Mouse (Mus musculus): Measurements from ENCODE around the gene Npc1l1. TPM values are rescaled to one million over a fixed set of nuclear protein-coding genes. Genes with fewer than 3 reads are reported as not detected.

The Npc1l1 gene
- polyA plus RNA-seq, 2 experiments: 0.23 to 0.25 TPM

DNA sequence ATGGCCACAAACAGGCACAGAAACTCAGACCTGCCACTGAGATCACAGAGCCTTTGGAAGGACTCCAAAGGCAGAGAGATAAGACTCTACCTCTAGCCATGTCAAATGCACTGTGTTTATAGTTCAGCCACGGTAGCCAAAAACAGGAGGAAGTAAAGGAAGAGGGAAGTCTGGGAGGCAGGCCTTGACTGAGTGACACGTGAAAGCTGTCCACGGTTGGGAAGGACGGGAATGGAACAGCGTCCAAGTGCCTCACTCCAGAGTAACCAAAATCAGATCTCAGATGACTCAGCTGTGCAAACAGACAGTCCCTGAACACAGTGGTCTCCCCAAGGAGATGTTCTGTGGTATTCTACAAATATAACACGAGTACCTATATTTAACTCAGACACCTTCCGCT is 55.2 kb downstream of the Npc1l1 start:
- 73% methylated on average over 7 of the region's 7 CpGs for WGBS
- no peak overlapping the region for H3K4me3 ChIP-seq (replicated peaks; ENCODE audit: low read length)
- no peak overlapping the region for H3K27ac ChIP-seq (replicated peaks; ENCODE audit: low read depth, low read length)
- H3K9me3 ChIP-seq (ENCODE audit: control insufficient read depth, low read length): no peaks in the 10 kb centered on the region
- no peak for TF ChIP-seq POLR2A (IDR thresholded peaks at IDR 0.05; ENCODE audit: borderline replicate concordance, extremely low read depth, insufficient read depth, insufficient read length)
- H3K36me3 ChIP-seq (ENCODE audit: control insufficient read depth, insufficient read depth, low read length): no peaks in the 10 kb centered on the region
- H3K4me2 ChIP-seq (replicated peaks; ENCODE audit: low read depth, low read length, severe bottlenecking): no peak overlapping the region
- ATAC-seq (ENCODE audit: low FRiP score, low read depth) (no peak), DNase-seq (ENCODE audit: low spot score) (no peak)
- no peak overlapping the region for H3K9ac ChIP-seq (ENCODE audit: low read depth, low read length, severe bottlenecking)
- no peaks in the 10 kb centered on the region for H3K27me3 ChIP-seq (ENCODE audit: control insufficient read depth, insufficient read depth, low read length)
- H3K4me1 ChIP-seq (ENCODE audit: control insufficient read depth, insufficient read depth, low read length): peaks cover 11% of the 10 kb centered on the region

DNA sequence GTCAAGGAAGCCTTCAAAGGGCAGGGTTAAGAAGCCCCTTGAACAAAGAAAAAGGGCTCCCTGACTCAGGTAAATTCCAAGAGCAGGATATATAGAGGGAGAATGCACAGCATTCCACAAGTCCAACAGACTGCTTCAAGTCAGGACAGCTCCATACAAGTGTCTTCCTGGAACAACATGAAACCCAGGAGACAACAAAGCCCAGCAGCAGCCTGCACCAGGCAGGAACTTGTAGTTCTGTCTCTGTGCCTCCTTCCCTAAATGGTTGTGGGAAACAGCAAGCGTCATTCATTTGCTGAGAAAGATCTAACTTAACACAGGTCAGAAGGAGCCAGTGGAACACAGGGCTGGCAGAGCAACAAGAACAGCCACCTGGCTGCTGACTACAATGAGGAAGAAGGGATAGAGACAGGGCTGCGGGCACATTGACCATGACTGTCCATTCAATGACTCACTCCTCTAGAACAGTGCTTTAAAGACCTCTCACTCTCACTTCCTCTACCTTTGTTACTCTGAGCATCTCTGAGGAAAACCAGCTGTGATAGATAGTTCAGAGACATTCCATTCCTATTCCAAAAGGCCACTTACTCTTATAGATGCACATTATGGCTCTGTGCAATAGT is 60.8 kb downstream of the Npc1l1 start:
- TF ChIP-seq POLR2A (IDR thresholded peaks at IDR 0.05; ENCODE audit: borderline replicate concordance, extremely low read depth, insufficient read depth, insufficient read length): no peak
- no peaks in the 10 kb centered on the region for H3K36me3 ChIP-seq (ENCODE audit: control insufficient read depth, insufficient read depth, low read length)
- no peak overlapping the region for H3K4me3 ChIP-seq (replicated peaks; ENCODE audit: low read length)
- no peaks in the 10 kb centered on the region for H3K27me3 ChIP-seq (ENCODE audit: control insufficient read depth, insufficient read depth, low read length)
- H3K4me2 ChIP-seq (replicated peaks; ENCODE audit: low read depth, low read length, severe bottlenecking): no peak overlapping the region
- no peak overlapping the region for H3K27ac ChIP-seq (replicated peaks; ENCODE audit: low read depth, low read length)
- H3K9ac ChIP-seq (ENCODE audit: low read depth, low read length, severe bottlenecking): no peak overlapping the region
- 87% methylated on average over 2 of the region's 2 CpGs for WGBS
- ATAC-seq (ENCODE audit: low FRiP score, low read depth) (no peak), DNase-seq (ENCODE audit: low spot score) (peak; percentile 56)
- H3K9me3 ChIP-seq (ENCODE audit: control insufficient read depth, low read length): no peaks in the 10 kb centered on the region
- no peaks in the 10 kb centered on the region for H3K4me1 ChIP-seq (ENCODE audit: control insufficient read depth, insufficient read depth, low read length)

DNA sequence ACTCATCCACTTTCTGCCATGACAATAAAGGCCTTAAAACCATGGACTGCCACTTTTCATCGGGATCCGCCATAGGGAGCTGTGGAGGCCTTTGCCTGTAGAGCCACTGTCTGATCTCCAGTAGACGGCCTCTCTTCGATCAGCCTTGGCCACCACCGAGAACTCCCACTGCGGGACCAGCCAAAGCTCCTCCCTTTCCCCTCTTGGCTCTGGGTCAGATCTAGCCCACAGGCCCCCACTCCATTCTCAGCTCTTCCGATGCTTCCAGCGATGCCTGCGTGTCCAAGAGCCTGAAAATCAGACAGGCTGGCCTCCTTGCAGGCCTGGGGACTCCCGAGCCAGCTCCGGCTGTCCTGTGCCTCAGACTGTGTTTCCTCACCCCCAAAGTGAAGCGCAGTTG is 63.6 kb downstream of the Npc1l1 start:
- DNase-seq (ENCODE audit: low spot score): no peak
- 93% methylated on average over 12 of the region's 12 CpGs for WGBS

DNA sequence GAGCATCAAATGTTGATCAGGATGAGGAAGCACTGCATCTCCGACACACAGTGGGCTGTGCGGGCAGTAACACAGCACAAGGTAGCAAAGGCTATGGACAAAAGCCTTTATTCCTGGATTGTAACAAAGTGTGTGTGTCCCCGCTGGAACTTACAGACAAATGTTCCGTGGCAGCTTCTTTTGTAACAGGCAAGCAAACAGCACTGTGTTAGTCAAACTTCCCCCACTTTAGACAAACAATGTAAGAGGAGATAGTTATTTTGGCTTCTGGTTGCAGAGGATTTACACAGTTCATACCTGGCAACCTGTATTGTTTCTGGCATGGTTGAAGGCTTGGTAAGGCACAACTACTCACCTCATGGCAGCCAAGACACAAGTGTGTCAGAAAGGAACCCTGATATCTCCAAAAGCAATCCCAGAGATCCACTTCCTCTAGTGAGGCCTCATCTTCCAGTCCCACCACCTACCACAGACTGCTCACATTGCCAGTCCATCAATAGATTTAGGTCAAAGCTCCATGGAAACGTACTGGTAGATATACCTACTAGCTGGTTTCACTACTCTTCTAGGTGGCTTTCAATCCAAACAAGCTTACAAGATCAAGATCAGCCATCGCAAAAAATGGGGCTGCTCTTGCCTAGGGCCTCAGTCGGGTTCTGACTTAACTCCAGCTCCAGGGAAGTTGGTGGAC is 64.4 kb downstream of the Npc1l1 start:
- no peak overlapping the region for H3K27ac ChIP-seq (replicated peaks; ENCODE audit: low read depth, low read length)

More for the DNA sequence above, 63.6 kb downstream of the Npc1l1 start:
- Histone ChIP-seq H3K4me1 (ENCODE audit: control insufficient read depth, insufficient read depth, low read length) (no peaks in the 10 kb centered on the region), H3K36me3 (ENCODE audit: control insufficient read depth, insufficient read depth, low read length) (no peaks in the 10 kb centered on the region), H3K27ac (replicated peaks; ENCODE audit: low read depth, low read length) (no peak overlapping the region), H3K27me3 (ENCODE audit: control insufficient read depth, insufficient read depth, low read length) (no peaks in the 10 kb centered on the region), H3K9me3 (ENCODE audit: control insufficient read depth, low read length) (no peaks in the 10 kb centered on the region), H3K4me3 (replicated peaks; ENCODE audit: low read length) (no peak overlapping the region), H3K9ac (ENCODE audit: low read depth, low read length, severe bottlenecking) (no peak overlapping the region), H3K4me2 (replicated peaks; ENCODE audit: low read depth, low read length, severe bottlenecking) (no peak overlapping the region)
- TF ChIP-seq POLR2A (IDR thresholded peaks at IDR 0.05; ENCODE audit: borderline replicate concordance, extremely low read depth, insufficient read depth, insufficient read length): no peak
- no peak for ATAC-seq (ENCODE audit: low FRiP score, low read depth)

DNA sequence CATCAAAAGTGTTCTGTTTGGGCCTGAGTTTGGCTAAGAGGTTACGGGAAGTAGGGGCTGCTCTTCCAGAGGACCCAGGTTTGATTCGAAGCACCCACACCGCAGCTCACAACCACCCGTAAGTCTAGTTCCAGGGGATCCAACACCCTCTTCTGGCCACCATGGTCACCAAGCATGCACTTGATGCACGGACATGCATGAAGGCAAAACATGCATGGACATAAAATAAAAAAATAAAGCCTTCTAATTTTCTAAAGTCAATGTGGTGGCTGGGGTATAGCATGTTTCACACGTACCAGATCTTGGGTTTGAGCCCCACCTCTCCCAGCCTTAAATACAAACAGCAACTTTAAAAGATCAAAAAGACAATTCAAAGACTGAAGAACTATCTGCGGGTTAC is 65.2 kb downstream of the Npc1l1 start:
- Histone ChIP-seq H3K36me3 (ENCODE audit: control insufficient read depth, insufficient read depth, low read length) (no peaks in the 10 kb centered on the region), H3K9ac (ENCODE audit: low read depth, low read length, severe bottlenecking) (no peak overlapping the region), H3K4me3 (replicated peaks; ENCODE audit: low read length) (no peak overlapping the region), H3K4me1 (ENCODE audit: control insufficient read depth, insufficient read depth, low read length) (no peaks in the 10 kb centered on the region), H3K27me3 (ENCODE audit: control insufficient read depth, insufficient read depth, low read length) (no peaks in the 10 kb centered on the region), H3K27ac (replicated peaks; ENCODE audit: low read depth, low read length) (no peak overlapping the region), H3K4me2 (replicated peaks; ENCODE audit: low read depth, low read length, severe bottlenecking) (no peak overlapping the region), H3K9me3 (ENCODE audit: control insufficient read depth, low read length) (no peaks in the 10 kb centered on the region)
- DNase-seq (ENCODE audit: low spot score) (no peak), ATAC-seq (ENCODE audit: low FRiP score, low read depth) (no peak)
- WGBS: 93% methylated on average over 7 of the region's 7 CpGs
- no peak for TF ChIP-seq POLR2A (IDR thresholded peaks at IDR 0.05; ENCODE audit: borderline replicate concordance, extremely low read depth, insufficient read depth, insufficient read length)

More for the DNA sequence above, 64.4 kb downstream of the Npc1l1 start:
- Histone ChIP-seq H3K4me1 (ENCODE audit: control insufficient read depth, insufficient read depth, low read length) (no peaks in the 10 kb centered on the region), H3K4me2 (replicated peaks; ENCODE audit: low read depth, low read length, severe bottlenecking) (no peak overlapping the region), H3K9ac (ENCODE audit: low read depth, low read length, severe bottlenecking) (no peak overlapping the region), H3K4me3 (replicated peaks; ENCODE audit: low read length) (no peak overlapping the region), H3K9me3 (ENCODE audit: control insufficient read depth, low read length) (no peaks in the 10 kb centered on the region), H3K36me3 (ENCODE audit: control insufficient read depth, insufficient read depth, low read length) (no peaks in the 10 kb centered on the region), H3K27me3 (ENCODE audit: control insufficient read depth, insufficient read depth, low read length) (no peaks in the 10 kb centered on the region)
- no peak for ATAC-seq (ENCODE audit: low FRiP score, low read depth)
- TF ChIP-seq POLR2A (IDR thresholded peaks at IDR 0.05; ENCODE audit: borderline replicate concordance, extremely low read depth, insufficient read depth, insufficient read length): no peak
- no peak for DNase-seq (ENCODE audit: low spot score)
- 96% methylated on average over 7 of the region's 7 CpGs for WGBS

Measured in limb, embryonic 14.5 days (tissue).